Mouse (Mus musculus) neural tube, embryonic 14.5 days (tissue): ENCODE results near the gene Cat. TPM values are rescaled to one million over a fixed set of nuclear protein-coding genes. Genes with fewer than 3 reads are reported as not detected.

Source experiments
- ATAC-seq: fragments of 200-750 bp; cut with Nextera tagmentation; 2 replicates; pipeline ENCODE4 v1.8.0; 2017; ENCODE audit warnings: low read depth, mild to moderate bottlenecking, moderate TSS enrichment, moderate library complexity
- H3K27ac ChIP-seq: fragments of 300-500 bp; sonication (generic); 2 replicates; pipeline ENCODE4 v1.5.1; 2014; ENCODE audit warnings: low read depth, mild to moderate bottlenecking, control low read depth, low read length, moderate library complexity, mixed read lengths
- H3K27me3 ChIP-seq: fragments of 300-500 bp; sonication (generic); 2 replicates; pipeline ENCODE4 v1.6.1; 2014; ENCODE audit warnings: low read length; ENCODE audit not compliant: control insufficient read depth, insufficient read depth
- H3K36me3 ChIP-seq: fragments of 300-500 bp; sonication (generic); 2 replicates; pipeline ENCODE4 v1.6.1; 2014; ENCODE audit warnings: low read length, mixed read lengths; ENCODE audit not compliant: control insufficient read depth, insufficient read depth
- H3K4me1 ChIP-seq: fragments of 300-500 bp; sonication (generic); 2 replicates; pipeline ENCODE4 v1.6.1; 2014; ENCODE audit warnings: low read length; ENCODE audit not compliant: control insufficient read depth, insufficient read depth
- H3K4me2 ChIP-seq: fragments of 300-500 bp; sonication (generic); 2 replicates; pipeline ENCODE4 v1.6.1; 2014; ENCODE audit warnings: mild to moderate bottlenecking, low read depth, low read length, control low read depth
- H3K4me3 ChIP-seq: fragments of 300-500 bp; sonication (generic); 2 replicates; pipeline ENCODE4 v1.5.1; 2014; ENCODE audit warnings: low read depth, low read length, control low read depth, mixed read lengths
- H3K9ac ChIP-seq: fragments of 300-500 bp; sonication (generic); replicated peaks from 2 replicates; pipeline ENCODE4 v1.6.1; 2014; ENCODE audit warnings: low read depth, mild to moderate bottlenecking, control low read depth, low read length, mixed read lengths
- H3K9me3 ChIP-seq: fragments of 300-500 bp; sonication (generic); 2 replicates; pipeline ENCODE4 v1.6.1; 2016; ENCODE audit warnings: low read length; ENCODE audit not compliant: control insufficient read depth
- WGBS: fragments of 180-500 bp; shearing (Covaris S2); extraction: QIAGEN DNeasy Blood & Tissue Kit; methylation state at CpG from one replicate; pipeline ENCODE4 v1.1.7; 2014; 5-methylcytosine and 5-hydroxymethylcytosine counted together
- polyA plus RNA-seq: library from polyadenylated mRNA; unstranded; fragments of >200 nt; fragmentation: Nextera tagmentation; extraction: Ambion mirVana; gene quantifications from 2 replicates; pipeline ENCODE4 v1.2.1, GENCODE M21; 2014

Cat gene
- 104 and 113 TPM in 2 replicates for polyA plus RNA-seq

DNA sequence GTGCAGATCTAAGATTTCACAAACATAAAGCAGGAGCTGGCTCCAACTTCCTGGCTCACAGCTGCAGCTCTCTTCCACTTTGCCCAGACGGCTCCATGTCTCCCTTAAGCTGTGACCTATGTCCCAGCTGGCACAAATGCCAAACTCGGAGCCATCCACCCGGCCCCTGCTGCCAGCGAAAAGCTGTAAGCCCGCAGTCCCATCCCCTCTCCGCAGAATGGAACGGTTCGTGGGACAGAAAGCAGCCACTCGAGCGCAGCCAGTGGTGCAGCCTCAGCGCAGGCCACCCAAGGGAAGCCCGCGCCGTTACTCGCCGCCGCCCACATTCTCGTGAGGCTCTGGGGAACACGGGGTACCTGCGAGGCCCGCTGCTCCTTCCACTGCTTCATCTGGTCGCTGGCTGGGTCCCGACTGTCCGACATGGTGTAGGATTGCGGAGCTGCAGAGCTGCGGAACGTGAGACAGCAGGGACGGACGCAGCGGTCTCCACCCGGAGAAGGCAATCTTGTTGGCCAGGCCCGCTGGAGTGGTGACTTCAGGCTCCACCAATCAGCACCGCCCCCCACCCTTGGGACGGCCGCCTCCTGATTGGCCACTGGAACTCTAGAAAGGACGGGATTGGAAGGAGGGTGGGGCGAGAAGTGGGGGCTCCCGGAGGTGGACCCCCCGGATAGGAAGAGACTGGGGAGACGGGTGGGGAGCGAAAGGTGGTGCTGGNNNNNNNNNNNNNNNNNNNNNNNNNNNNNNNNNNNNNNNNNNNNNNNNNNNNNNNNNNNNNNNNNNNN lies at the start of gene Cat:
Gene Cat, minus strand, starts transcription at position 544 of the 785 bp plus-strand sequence.
- under 1% methylated on average over 41 of the region's 41 CpGs for WGBS
- H3K4me3 ChIP-seq, result peak within 1 kb of the TSS; percentile 69
- H3K4me2 ChIP-seq, result peak within 1 kb of the TSS; percentile 46
- no peaks in the 10 kb centered on the region for H3K9me3 ChIP-seq
- peak; percentile 99 for ATAC-seq
- H3K9ac ChIP-seq, result peak within 1 kb of the TSS; percentile 78
- peaks cover 9% of the 10 kb centered on the region for H3K4me1 ChIP-seq
- H3K36me3 ChIP-seq, result no peaks in the 10 kb centered on the region
- no peaks in the 10 kb centered on the region for H3K27me3 ChIP-seq
- H3K27ac ChIP-seq, result peak within 1 kb of the TSS; percentile 94

DNA sequence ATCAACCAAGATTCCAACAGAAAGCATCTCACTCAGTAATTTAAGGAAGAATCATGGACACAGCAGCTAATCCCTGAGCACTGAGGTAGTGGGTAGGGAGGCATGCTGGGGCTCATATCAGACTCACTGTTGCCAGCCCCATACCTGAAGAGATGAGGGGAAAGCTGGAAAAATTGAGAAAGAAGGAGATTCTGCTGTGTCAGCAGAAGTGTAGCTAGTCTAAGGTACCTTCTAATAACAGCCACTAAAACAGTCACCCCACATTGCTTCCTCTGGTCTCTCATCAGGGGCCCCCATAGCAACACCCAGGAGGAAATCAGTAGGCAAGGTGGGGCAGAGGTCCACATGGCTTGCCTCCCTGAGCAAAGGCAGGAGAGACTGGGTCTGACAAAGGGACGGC lies 40.6 kb upstream of the Cat start:
- Histone ChIP-seq H3K36me3 (no peaks in the 10 kb centered on the region), H3K27ac (no peak overlapping the region), H3K4me3 (no peak overlapping the region), H3K27me3 (no peaks in the 10 kb centered on the region), H3K9me3 (no peaks in the 10 kb centered on the region), H3K4me2 (no peak overlapping the region), H3K4me1 (no peaks in the 10 kb centered on the region), H3K9ac (no peak overlapping the region)
- no peak for ATAC-seq
- 94% methylated on average over 1 of the region's 1 CpGs for WGBS

GRCm38 (mm10) chr2:103516472-103516871 lies 31.5 kb upstream of the Cat start:
- Histone ChIP-seq H3K9ac (no peak overlapping the region), H3K36me3 (no peaks in the 10 kb centered on the region), H3K27me3 (no peaks in the 10 kb centered on the region), H3K4me1 (no peaks in the 10 kb centered on the region), H3K4me2 (no peak overlapping the region), H3K4me3 (no peak overlapping the region), H3K27ac (no peak overlapping the region), H3K9me3 (no peaks in the 10 kb centered on the region)
- WGBS, result 82% methylated on average over 1 of the region's 1 CpGs
- ATAC-seq, result no peak

- no peak overlapping the region for H3K4me2 ChIP-seq
- no peak overlapping the region for H3K4me3 ChIP-seq
- no peak overlapping the region for H3K27ac ChIP-seq
- no peaks in the 10 kb centered on the region for H3K27me3 ChIP-seq
- WGBS, result 81% methylated on average over 6 of the region's 6 CpGs
- no peak overlapping the region for H3K9ac ChIP-seq
- no peak for ATAC-seq
- no peaks in the 10 kb centered on the region for H3K9me3 ChIP-seq
- H3K4me1 ChIP-seq, result no peaks in the 10 kb centered on the region
- no peaks in the 10 kb centered on the region for H3K36me3 ChIP-seq
Observed at GRCm38 (mm10) chr2:103515513-103516180, 30.7 kb upstream of the Cat start.

DNA sequence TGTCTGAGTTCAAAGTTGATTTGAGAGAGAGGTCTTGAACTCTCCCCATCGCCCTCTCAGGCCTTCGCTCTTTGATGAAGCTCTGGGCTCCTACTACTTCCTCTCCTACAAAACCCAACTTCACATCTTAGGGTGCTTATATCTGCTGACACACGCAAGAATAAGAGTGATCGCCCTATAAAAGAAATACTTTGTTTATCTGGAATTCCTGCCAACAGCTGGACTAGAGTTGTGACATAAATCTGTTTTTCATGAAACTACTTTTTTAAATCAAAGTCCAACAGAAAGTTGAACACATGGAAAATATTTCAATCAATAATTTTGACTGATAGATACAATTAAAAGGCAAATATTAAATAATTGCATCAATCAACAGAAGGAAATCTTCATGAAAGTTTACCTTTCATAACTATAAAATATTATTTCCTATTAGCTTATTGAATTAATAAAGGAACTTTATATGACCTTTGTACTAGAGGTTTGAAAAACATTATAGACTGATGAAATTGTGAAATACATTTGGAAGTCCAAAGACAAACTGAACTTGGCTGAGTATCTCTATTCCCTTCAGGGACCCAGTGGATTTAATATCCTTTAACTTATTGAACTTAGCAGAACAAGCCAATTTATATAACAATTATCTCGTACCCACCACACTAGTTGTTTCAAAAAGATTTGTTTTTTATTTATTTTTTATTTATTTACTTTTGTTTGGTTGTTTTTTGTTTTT lies 27.3 kb upstream of the Cat start:
- Histone ChIP-seq H3K9me3 (no peaks in the 10 kb centered on the region), H3K9ac (no peak overlapping the region), H3K4me2 (no peak overlapping the region), H3K36me3 (no peaks in the 10 kb centered on the region), H3K27me3 (no peaks in the 10 kb centered on the region), H3K27ac (no peak overlapping the region), H3K4me1 (no peaks in the 10 kb centered on the region), H3K4me3 (no peak overlapping the region)
- WGBS, result 85% methylated on average over 5 of the region's 5 CpGs
- ATAC-seq, result no peak

DNA sequence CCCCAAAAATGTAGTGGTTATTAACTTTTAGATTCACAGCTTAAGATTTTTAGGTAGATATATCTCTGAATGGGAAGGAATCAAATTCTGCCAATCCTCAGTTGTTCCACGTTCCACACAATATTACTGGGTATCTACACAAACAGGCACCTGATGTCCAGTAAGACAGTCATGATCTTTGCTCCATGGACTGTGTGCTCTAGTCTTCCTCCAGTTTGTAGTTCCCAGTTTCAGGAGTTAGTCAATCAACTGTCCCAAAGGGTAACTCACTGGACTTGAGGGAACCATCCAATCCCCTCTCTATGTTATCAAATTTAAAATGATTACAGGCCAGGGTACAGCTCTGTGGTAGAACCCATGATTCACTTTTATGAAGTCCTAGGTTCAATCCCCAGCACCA lies 26.7 kb upstream of the Cat start:
- Histone ChIP-seq H3K27ac (no peak overlapping the region), H3K4me2 (no peak overlapping the region), H3K4me3 (no peak overlapping the region), H3K36me3 (no peaks in the 10 kb centered on the region), H3K9ac (no peak overlapping the region), H3K9me3 (no peaks in the 10 kb centered on the region), H3K4me1 (no peaks in the 10 kb centered on the region), H3K27me3 (no peaks in the 10 kb centered on the region)
- WGBS, result 88% methylated on average over 1 of the region's 1 CpGs
- ATAC-seq, result no peak

DNA sequence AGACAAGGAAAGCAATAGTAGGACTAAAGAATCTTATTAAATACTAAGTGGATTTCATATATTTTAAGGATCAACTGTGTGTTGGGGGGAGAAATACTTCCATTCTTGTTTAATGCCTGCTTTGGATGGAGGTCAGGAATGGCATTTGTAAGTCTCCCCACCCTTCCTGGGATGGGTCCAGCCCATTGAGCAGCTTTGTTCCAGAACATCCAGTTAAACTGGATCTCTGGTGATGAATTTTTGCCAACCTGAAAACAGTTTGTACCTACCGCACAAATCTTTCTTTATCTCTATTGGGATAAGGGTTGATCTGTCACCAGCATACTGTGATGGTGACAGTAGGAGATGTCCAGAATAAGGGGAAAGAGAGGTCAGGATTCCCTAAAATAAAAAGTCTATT lies 26.1 kb upstream of the Cat start:
- WGBS, result 94% methylated on average over 1 of the region's 1 CpGs
- ATAC-seq, result no peak

GRCm38 (mm10) chr2:103507651-103508050 lies 22.7 kb upstream of the Cat start:
- H3K27me3 ChIP-seq, result no peaks in the 10 kb centered on the region
- no peak overlapping the region for H3K4me3 ChIP-seq
- H3K9me3 ChIP-seq, result no peaks in the 10 kb centered on the region
- no peaks in the 10 kb centered on the region for H3K36me3 ChIP-seq
- no peaks in the 10 kb centered on the region for H3K4me1 ChIP-seq
- 95% methylated on average over 1 of the region's 1 CpGs for WGBS
- no peak overlapping the region for H3K27ac ChIP-seq
- no peak overlapping the region for H3K4me2 ChIP-seq
- no peak overlapping the region for H3K9ac ChIP-seq
- no peak for ATAC-seq

More for the DNA sequence above, 26.1 kb upstream of the Cat start:
- Histone ChIP-seq H3K27me3 (no peaks in the 10 kb centered on the region), H3K9ac (no peak overlapping the region), H3K4me2 (no peak overlapping the region), H3K9me3 (no peaks in the 10 kb centered on the region), H3K36me3 (no peaks in the 10 kb centered on the region), H3K4me1 (no peaks in the 10 kb centered on the region), H3K27ac (no peak overlapping the region), H3K4me3 (no peak overlapping the region)

GRCm38 (mm10) chr2:103505956-103506355 lies 21.0 kb upstream of the Cat start:
- WGBS, result 100% methylated on average over 2 of the region's 2 CpGs

More at GRCm38 (mm10) chr2:103505956-103506355, 21.0 kb upstream of the Cat start:
- no peaks in the 10 kb centered on the region for H3K4me1 ChIP-seq
- H3K27ac ChIP-seq, result no peak overlapping the region
- no peaks in the 10 kb centered on the region for H3K36me3 ChIP-seq
- H3K4me3 ChIP-seq, result no peak overlapping the region
- no peaks in the 10 kb centered on the region for H3K27me3 ChIP-seq
- H3K4me2 ChIP-seq, result no peak overlapping the region
- H3K9me3 ChIP-seq, result no peaks in the 10 kb centered on the region
- H3K9ac ChIP-seq, result no peak overlapping the region
- ATAC-seq, result no peak
